Mouse (Mus musculus) urinary bladder, adult 18-20 months (tissue): ENCODE results near the gene Vars.
A peak's percentile ranks its signal among the peaks of the same experiment; 100 is the strongest.
"Not testable (repeated sequence)": the region's sequence is repeated elsewhere in the genome, so short reads cannot be mapped to it uniquely, and the experiment has no call there.

ENCODE experiments used
- DNase-seq, 2 experiments: peaks; one replicate each; pipeline ENCODE4 v3.0.0; 2022; ENCODE audit warnings: low spot score in 2 of 2, mixed read lengths in 2 of 2

Gene Vars

DNA sequence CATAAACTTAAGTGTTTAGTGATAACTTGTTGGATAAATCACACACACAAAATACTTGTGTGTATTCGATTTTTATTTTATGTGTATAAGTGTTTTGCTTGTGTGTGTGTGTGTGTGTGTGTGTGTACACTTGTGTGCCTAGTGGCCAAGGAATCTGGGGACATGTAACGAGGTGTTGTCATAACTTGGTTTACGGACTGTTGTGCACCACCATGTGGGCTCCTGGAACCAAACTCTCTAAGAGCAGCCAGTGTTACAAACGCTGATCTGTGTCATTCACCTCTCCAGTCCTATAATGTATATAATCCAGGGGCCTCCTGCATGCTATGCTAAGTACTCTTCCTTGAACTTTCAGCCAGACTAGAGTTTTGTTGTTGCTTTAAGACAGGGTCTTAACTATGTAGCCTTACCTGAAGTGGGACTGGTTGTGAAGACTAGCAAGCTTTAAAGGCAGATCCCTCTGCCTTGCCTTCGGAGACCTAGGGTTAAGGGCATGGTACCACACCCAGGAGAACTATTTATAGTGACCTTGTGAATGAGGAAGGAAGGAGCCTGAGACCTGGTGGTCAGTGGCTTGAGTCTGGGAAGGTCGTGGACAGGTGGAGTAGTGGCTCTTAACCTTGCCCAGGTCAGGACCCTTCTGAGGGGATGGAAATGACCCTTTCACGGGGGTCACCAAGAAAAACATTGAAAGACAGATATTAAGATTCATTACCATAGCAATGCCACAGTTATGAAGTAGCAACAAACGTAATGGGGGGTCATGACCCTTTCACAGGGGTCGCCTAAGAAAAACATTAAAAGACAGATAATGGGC, 2.4 kb downstream of the Vars start:
- DNase-seq, result no peak

DNA sequence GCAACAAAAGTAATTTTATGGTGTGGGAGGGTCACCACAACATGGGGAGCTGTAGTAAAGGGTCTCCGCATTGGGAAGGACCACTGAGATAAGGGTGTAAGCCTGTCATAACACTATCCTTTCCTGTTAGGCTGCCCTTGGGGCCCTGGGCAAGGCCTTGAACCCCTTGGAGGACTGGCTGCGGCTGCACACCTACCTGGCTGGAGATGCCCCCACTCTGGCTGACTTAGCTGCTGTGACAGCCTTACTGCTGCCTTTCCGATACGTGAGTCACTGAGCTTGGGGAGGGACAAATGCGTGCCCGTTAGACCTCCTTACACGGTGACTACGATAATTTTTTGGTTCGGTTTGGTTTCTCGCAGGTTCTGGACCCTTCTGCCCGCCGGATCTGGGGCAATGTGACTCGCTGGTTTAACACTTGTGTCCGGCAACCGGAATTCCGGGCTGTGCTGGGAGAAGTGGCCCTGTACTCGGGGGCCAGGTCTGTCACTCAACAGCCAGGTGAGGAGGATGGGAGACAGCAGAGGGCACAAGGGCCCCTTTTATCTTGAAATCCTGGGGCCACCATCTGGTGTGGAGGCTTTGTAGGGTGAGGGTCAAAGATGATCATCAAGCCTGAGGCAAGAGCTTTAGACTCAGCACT, 3.4 kb downstream of the Vars start:
- DNase-seq, result no peak

DNA sequence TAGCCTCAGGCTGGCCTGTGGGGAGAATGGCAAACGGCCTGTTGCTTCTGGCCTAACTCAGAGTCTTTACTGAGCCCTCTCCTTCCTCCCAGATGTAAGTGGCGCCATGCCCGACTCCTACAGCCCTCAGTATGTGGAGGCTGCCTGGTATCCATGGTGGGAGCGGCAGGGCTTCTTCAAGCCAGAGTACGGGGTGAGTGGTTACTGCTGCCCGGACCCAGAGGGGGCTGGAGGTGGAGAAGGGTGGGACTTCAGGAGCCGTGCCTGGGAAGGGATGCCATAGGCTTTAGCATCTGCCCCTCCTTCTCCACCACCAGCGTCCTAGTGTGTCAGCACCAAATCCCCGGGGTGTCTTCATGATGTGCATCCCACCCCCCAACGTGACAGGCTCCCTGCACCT, 4.4 kb downstream of the Vars start:
- no peak for DNase-seq

DNA sequence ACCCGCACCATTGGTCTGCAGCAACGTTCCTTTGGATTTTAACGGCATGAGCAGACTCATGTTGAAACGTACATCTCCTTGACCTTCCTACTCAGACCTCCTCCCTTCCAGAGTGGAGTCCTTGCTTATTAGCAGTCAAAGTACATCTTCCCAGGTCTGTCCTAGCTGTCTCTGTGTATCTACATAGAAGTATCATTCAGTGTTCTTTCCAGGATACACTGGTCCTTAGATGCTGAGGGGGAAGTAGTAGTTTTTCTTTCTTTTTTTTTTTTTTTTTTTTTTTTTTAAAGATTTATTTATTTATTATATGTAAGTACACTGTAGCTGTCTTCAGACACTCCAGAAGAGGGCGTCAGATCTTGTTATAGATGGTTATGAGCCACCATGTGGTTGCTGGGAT, 5.1 kb downstream of the Vars start:
- DNase-seq, result not testable (repeated sequence)

DNA sequence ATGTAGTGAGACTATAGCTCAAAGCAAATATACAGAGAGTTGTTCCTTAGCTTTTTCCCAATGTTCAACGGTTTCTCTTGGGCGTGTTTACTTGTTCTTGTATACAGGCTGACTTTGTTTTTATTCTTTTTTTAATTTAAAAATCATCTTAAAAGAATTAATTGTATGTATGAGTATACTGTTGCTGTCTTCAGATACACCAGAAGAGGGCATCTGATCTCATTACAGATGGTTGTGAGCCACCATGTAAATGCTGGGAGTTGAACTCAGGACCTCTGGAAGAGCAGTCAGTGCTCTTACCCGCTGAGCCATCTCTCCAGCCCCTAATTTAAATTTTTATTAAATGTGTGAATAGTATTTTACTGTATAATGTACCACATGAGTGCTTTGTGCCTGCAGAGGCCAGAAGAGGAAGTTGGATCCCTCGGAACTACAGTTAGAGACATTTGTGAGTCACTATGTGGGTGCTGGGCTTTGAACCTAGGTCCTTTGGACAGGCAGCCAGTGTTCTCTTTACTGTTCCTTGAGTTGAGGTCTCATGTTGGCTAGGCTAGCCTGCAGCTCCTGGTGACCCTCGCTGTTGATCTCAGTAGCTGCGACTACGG, 6.7 kb downstream of the Vars start:
- no peak for DNase-seq

DNA sequence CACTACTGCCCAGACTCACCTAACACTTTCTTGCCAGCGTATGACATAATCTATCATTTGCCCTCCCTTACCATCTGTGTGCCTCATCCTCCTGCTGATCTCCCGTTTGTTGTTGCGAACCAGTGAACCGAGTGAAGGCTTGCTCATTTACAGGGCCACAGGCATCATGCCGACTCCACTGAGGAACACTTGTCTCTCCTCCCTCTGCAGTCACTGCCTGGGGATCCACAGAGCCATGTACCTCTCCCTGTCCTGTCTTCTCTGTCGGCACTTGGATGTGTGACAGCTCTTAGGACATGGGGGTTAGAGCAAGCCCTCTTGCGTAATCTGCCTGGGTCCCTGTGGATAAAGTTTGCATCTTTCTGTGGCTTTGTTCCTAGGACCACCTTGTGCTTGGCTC, 8.8 kb downstream of the Vars start:
- DNase-seq, result no peak

DNA sequence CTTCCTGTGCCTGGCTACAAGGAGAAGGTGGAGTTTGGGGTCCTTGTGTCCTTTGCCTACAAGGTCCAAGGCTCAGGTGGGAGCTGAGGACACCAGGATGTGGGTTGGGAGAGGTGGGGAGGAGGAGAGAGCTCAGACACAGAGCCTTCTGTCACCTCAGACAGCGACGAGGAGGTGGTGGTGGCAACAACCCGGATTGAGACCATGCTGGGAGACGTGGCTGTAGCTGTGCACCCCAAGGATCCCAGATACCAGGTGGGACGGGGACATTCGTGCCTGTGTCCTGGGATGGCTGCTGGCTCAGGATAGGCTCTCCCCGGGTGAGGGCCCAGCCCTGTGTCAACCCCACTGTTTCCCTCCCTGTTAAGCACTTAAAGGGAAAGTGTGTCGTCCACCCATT, 10.7 kb downstream of the Vars start:
- DNase-seq, result no peak

DNA sequence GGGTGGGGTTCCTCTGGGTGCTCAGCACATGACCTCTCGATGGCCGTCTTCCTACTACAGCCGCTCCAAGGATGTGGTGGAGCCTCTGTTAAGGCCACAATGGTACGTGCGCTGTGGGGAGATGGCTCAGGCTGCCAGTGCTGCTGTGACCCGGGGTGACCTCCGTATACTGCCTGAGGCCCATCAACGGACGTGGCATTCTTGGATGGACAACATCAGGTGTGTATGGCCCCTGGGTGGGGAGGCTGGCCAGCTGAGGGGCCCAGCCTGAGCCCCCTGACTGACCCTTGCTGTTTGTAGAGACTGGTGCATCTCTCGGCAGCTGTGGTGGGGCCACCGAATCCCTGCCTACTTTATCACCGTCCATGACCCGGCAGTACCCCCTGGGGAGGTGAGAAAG, 11.6 kb downstream of the Vars start:
- no peak for DNase-seq

DNA sequence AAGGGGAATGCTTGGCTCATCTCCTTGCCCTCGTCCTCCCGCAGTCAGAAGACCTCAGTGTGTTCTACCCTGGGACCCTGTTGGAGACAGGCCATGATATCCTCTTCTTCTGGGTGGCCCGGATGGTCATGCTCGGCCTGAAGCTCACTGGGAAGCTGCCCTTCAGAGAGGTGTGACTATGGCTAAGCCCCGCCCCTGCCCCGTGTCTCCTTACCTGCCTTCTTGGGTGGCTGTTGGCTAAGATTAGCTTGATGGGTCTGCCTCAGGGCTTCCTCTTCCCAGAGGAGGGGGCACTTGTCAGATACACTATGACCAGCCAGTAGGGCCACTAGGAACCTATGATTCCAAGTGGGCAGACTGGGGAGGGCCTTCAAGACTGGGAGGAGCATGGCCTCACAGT, 12.4 kb downstream of the Vars start:
- no peak for DNase-seq

DNA sequence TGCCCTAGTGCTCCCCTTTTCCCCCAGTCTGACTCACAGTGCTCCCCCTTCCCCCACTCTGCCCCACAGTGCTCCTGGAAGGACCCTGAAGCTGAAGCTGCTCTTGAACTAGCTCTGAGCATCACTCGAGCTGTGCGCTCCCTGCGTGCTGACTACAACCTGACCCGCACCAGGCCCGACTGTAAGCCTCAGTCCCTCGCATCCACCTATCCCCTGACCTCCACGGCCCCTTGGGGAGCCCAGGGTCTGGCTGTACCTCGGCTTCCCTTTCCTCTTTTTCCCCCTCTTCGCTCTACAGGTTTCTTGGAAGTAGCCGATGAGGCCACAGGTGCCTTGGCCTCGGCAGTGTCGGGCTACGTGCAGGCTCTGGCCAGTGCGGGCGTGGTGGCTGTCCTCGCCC, 14.5 kb downstream of the Vars start:
- DNase-seq, result no peak

DNA sequence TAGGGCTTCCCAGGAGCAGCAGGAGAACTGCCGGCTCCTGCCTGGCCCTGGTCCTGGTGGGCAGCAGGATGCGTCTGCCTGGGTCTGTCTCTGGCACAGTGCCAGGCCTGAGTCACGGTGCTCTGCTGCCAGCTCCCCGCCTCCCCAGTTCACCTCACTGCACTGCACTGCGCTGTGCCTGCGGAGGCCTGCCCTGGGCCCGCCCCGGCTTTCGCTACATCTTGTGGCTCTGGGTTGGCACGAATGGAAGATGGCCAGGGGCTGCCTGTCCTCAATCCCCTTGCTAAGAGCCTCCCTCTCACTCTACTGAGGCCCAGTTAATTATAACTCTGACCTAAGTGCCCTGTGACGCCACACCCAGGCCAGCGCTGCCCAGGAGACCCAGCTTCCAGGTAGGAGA, 15.6 kb downstream of the Vars start, which contains the start of gene Vwa7:
TSS of gene Vwa7 (plus strand) at position 204 of the 400 bp plus-strand sequence.
- DNase-seq, result peak; percentile 49 to 60

DNA sequence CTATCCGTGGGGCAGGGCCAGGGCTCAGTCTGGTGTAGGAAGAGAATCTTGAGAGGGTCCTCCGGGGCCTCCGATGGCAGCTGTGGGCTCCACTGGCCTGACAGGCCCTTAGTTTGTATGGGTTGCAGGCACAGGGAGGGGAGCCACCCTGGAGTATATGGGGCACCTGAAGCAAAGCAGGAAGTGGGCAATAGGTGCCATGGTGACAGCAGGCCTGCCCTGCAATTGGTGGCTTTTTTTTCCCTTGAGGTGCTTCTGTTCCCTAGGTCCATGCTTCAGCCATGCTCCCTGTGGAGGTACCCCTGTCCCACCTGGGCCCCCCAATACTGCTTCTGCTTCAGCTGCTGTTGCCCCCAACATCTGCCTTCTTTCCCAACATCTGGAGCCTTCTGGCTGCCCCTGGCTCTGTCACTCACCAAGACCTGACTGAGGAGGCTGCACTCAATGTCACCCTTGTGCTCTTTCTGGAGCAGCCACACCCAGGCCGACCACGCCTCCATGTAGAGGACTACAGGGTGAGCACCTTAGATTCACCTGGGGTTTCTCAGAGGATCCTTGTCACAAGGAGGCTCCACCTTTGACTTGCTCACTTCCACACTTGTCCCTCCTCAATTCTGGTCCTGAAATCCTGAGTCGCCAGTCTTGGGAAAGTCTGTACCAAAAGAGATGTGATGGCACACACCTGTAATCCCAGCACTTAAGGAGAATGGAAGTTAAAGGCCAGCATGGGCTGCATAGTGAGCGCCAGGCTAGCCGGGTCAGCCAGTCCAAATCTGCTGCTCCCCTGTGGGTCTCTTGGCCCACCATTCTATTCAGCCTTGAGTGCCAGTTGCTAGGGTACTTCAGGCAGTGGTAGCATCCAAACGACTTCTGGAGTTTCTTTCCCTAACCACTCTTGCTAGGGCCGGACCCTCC, 16.3 kb downstream of the Vars start:
- peak in 1 of 2 experiments; percentile 29 for DNase-seq

DNA sequence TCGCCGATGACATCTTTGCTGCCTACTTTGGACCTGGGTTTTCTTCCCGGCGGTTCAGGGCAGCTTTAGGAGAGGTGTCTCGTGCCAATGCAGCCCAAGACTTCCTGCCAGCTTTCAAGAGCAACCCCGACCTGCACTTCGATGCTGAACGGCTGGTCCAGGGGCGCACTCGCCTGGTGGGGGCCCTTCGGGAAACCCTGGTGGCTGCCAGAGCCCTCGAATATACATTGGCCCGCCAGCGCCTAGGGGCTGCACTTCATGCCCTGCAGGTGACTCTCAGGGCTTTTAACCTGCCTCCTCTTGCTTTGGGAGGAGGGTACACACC, 16.9 kb downstream of the Vars start:
- no peak for DNase-seq

DNA sequence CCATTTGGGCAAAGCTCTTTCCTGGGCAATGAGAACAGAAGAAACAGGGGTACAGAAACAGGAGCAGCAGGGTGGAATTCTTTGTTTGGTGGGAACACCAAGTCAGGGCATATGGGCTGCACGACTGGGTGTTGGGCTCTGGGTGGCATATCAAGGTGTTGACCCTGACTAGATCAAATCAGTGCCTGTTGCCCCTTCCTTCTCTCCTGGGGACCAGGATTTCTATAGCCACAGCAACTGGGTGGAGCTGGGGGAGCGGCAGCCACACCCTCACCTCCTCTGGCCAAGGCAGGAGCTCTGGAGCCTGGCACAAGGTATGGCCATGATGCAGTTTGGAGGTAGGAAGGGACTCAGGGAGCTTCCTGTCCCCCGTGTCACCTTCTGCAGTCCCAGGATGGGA, 17.4 kb downstream of the Vars start:
- no peak for DNase-seq

DNA sequence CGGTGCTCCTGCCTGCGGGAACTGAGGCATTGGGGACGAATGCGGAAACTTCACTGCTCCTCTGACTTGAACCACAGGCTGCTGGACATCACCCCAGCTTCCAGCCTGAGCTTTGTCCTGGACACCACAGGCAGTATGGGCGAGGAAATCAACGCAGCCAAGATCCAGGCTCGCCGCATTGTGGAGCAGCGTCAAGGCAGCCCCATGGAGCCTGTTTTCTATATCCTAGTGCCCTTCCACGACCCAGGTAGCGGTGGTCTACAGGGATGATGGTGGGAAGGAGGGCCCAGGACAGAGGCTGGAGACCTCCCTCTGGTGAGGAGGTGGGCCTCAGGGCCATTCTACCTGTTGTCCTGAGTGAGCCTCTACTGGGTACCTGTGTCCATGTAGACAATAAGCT, 19.1 kb downstream of the Vars start:
- no peak for DNase-seq

DNA sequence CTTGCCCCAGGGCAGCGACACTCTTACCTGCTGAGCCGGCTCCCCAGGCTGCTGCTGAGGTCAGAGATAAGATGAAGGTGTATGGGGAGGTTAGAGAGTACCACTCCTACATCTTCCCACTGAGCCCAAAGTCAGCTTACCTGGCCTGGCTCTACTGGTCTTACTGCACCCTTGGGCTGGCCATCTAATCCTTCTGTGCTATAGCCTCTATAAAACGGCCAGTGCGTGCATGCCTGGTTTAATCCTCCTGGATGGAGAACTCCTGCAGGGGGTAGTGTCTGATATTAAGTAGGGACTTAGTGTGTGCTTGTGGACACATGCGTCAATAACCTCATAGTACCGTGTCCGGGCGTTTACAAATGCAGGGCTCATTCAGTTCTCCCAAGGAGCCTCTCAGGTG, 19.8 kb downstream of the Vars start:
- no peak for DNase-seq

DNA sequence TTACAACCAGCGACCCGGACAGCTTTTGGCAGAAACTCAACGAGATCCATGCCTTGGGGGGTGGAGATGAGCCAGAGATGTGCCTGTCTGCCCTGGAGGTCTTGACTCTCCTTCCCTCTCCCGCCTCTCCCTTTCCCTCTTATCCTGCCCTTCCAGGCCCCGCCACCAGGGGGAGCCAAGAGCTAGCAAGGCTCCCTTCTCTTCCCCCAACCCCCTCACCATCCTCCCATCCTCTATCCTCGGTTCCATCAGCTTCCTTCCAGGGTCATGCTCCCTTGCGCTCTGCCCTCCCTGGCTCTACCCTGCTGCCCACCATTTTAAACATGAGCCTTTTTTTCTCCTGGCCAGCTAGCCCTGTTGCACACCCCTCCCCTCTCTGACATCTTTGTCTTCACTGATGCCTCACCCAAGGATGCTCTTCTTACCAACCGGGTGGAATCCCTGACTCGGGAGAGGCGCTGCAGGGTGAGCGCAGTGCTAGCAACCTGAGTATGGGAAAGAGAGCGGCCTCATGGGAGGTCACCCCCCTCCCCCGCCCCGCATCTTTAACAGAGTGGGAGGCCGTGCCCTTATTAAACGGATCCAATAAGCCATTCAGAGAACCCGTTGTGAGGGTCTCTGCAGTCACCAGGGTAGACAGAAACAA, 20.5 kb downstream of the Vars start:
- peak; percentile 74 to 83 for DNase-seq

DNA sequence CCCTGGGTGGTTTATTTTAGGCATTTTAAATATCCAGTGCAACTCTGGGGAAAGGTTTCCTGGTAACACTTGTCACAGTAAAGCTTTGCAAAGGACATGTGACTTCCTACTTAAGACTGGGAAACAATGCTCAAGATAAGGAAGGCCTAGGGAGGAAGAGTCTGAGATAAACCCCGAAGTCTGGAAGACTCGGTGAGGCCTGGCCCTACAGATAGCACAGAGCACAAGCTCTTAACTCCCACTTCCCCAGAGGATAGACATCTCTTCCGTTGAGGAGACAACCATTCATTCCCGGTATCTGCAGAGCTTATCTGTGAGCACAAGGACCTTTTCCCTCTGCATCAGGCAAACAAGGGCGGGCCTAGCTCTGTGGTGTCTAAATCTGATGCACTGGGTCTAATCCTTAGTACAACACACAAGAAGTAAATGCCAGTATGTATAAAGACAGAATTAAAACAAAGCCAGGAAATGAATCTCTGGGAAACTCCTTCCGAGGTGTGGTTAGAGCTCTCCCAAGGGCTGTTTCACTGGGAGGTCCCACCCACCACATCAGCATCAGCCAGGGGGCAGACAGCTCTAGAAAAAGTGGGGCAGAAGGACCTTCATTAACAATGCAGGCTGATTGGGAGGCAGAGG, 21.2 kb downstream of the Vars start:
- no peak for DNase-seq

DNA sequence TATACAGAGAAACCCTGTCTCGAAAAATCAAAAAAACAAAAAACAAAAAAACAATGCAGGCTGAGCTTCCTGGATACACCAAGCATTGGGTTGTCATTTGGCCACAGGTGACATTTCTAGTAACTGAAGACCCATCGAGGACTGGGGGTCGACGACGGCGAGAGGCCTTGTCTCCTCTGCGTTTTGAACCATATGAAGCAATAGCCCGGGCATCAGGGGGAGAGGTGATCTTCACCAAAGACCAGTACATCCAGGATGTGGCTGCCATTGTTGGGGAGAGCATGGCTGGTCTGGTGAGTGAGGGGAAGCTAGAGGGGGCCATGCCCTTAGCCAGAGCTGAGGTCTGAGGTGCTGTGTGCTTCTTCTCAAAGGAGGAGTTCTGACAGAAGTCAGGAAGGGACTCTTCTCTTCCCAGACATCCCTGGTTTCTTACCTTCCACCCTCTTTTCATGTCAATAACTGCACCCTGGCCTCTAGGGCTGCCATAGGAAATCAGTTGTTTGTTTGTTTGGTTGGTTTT, 21.8 kb downstream of the Vars start:
- DNase-seq, result no peak

DNA sequence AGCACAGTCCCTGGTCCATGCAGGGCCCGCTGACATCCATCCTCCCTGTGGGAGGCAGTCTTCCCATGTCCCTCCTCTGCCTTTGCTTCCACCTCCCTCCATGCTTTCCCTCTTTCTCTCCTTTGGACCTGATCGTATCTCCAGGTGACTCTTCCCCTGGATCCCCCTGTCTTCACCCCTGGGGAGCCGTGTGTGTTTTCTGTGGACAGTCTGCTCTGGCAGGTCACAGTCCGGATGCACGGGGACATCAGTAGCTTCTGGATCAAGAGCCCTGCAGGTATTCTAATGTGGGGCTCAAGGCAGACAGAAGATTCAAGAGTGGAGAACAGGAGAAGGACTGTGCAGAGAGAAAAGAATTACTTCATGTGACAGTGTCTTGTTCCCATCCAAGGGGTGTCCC, 22.4 kb downstream of the Vars start:
- DNase-seq, result no peak

DNA sequence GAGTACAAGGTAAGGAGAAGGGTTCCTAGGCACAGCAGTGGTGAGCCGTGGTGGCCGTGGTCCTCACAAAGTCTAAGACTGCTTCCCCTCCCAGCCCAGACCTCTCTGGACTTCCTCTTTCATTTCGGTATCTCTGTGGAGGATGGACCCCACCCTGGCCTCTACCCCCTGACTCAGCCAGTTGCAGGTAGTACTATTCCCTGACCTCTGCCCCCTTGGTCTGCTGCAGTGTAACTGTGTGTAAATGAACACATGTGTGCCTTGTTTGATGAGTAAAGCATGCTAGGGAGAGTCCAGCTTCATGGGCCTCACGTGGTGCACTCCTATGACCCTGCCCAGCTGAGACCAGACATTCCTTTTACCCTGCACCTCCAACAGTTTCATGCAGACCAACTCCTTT, 23.0 kb downstream of the Vars start:
- DNase-seq, result no peak
